Mouse (Mus musculus) cerebellum, postnatal 36 days (tissue): ENCODE results near the gene Daam1.

Experiments
- DNase-seq, 2 experiments: peaks; one replicate each; pipeline ENCODE4 v3.0.0; 2021 to 2022; ENCODE audit warnings: mixed read lengths in 2 of 2

Daam1 gene

DNA sequence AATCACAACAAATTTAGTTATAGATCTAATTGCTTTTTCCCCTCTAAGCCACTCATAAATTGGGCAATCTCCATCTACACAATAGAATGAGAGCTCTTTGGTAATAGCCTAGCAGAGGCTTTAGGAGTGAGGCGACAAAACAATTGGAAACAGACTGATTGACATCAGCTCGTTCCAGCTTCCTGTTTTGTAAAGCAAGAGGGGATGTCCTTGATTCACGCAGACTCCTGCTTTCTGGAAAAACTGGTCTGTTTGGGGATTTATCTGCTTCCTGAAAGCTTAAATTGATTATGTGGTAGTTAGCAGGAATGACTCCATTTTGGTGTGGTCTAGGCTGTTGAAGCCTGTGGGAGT, 33.6 kb downstream of the Daam1 start:
- no peak for DNase-seq

DNA sequence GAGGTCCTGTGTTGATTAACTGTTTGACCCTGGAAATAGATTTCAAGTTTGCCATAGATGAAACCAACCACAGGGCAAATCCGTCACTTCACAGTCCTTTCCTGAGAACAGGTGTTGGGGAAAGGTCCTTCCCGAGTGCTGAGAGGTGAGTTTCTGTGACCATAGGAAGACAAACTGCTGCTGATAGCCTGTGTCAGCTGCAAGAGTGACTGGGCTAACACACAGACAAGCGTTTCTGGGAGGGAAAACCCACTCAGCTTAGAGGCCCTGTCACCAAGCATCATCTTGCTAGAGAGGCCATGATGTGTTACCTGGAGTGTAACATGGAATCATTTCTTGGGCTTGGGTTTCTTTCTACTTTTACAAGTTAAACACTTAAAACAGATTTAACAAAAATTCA, 35.1 kb downstream of the Daam1 start:
- no peak for DNase-seq

GRCm38 (mm10) chr12:71867345-71868240, 36.7 kb downstream of the Daam1 start:
- no peak for DNase-seq

GRCm38 (mm10) chr12:71870644-71871043, 39.8 kb downstream of the Daam1 start:
- DNase-seq, result no peak

DNA sequence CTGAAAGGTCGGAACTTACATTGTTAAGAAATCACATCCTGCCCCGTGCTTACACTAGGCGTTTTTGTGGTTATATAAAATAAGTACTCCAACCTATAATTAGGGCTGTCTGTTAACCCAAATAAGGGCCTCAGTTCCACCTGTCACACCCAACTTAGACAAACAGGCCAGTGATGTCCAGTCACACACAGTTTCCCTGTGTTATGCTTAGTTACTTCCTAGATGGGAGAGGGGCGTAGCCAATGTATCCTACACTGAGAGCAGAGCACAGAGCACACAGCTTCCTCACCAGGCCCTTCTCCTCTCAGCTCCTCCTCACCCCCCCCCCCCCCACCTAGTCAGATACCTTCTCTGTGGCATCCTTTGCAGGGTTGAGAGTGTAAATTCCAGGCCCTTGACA, 41.5 kb downstream of the Daam1 start:
- DNase-seq, result no peak

DNA sequence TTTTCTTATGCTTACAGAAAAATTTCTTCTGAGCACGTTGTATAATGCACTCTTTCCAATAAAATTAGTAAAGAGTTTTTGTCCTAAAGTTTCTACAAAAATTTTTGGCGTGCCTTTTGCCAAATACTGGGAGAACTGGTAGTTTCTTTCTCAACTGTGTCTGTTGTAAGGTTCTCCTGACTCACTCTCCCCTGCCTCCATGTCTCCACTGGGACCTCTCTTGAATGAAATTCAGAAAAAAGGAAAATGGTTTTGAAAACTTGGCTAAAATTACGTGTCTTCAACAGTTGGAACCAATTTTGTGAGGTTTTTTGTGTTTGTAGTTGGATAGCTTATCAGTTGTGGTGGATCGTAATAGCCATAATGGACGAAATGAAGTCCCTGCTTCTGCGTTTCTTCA, 43.7 kb downstream of the Daam1 start:
- no peak for DNase-seq

DNA sequence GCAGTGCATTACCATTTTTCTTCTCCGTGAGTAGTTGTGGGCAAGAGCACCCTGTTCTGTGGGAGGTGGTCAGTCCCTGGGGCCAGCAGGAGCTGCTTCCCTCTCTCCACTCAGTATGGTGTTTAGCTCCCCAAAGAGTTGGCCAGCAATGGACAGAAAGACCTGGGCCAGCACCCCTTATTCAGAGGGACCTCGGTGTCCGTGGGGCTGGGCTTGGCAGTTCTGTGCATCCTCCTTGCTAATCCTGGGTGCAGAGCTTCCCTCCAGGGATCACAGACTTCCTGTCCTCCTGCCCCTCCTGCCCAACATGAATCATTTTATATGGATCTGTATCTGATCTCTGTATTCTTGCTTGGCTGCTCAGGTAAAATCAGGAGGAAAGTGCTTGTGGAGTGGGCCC, 44.1 kb downstream of the Daam1 start:
- DNase-seq, result no peak

GRCm38 (mm10) chr12:71875761-71876489, 45.0 kb downstream of the Daam1 start:
- no peak for DNase-seq

DNA sequence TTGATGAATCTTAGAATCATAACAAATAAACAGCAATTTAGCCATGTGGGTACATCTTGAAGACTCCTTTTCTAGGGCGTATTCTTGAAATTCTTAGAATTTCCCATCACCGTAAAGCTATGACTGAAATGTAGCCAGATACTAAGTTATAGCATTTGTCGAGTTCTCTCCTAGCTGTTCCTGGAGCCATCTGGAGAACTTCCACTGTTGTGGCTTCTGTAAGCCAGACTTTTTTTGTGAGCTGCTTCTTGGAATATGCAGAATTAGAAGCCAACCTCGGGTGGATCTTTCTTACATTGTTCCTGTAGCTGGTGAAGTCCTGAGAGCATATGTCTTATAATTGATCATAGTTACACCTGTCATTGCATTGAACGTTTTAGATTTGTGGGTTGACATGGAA, 50.1 kb downstream of the Daam1 start:
- no peak for DNase-seq

DNA sequence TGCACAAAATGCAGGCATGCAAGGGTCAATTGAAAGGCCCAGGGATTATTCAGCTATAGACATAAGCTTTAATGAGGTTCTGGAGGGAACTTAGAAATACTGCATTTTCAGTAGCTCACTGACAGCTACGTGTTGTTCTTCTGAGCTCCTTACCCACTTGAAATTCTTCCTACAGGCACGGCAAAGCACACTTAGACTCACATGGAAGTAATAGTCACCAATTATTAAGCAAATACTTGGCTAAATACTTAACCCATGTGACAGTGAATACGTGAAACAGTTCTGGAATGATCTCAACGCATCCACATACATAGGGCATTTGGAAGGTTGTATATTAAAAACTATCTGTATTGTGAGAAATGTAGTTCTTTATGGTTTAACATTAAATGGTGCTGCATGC, 50.6 kb downstream of the Daam1 start:
- DNase-seq, result no peak

GRCm38 (mm10) chr12:71883066-71883711, 52.3 kb downstream of the Daam1 start:
- DNase-seq, result no peak

DNA sequence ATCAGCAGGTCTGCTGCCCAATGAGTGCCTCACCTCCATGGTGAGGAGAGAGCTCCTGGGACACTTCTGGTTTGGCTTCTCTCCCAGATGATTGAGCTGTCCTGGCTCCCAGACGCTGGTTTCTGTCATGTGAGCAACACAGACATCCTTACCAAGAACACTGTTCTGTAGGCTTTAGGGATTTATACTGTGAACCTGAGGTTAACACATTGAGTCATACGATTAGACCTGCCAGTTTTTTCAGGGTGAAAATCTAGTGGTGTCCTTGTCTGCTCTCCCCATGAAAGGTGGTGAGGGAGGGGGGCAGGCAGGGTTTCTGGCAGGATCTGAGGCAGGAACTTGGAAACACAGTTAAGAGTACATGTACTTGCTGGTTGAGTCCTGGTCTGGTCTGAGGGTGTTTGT, 54.3 kb downstream of the Daam1 start:
- no peak for DNase-seq

DNA sequence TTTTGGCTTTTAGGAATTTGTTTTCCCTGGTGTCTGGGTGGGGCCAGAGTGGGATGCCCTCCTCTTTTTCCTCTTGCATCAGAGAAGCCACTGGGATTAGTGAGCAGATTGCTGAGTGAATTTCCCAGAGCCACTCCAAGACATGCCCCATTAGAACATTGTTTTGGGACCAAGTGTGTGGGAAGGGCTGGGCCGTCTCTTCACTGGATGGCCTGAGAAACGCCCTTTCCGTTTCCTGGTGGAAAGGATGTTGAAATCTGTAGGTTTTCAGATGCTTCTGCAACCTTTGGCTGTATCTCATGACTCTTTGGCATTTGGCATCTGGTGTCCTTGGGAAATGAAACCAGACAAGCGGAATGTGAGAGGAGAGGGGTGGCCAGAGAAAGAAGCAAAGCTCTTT, 54.8 kb downstream of the Daam1 start:
- DNase-seq, result no peak

GRCm38 (mm10) chr12:71886406-71886805, 55.5 kb downstream of the Daam1 start:
- no peak for DNase-seq

GRCm38 (mm10) chr12:71886941-71887340, 56.1 kb downstream of the Daam1 start:
- DNase-seq, result no peak

DNA sequence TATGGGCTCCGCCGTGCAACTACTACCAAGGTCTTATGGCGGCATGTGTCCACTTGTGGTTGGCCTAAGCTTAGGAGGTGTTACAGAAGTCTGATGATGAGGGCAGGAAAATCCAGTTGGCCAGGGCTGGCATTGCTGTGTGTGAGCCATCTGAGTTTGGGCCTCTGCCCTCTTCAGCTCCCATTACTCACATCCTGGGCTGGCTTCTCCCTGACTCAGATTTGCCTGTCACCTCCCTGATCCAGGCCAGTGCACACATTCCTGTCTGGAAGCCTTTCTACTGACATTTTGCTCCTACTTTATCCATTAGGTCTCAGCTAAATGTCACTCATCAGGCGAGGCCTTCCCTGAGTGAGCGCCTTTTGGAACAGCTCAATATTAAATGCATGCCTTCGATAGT, 57.5 kb downstream of the Daam1 start:
- no peak for DNase-seq

GRCm38 (mm10) chr12:71889266-71889665, 58.4 kb downstream of the Daam1 start:
- no peak for DNase-seq

- no peak for DNase-seq
Observed at GRCm38 (mm10) chr12:71890282-71890681, 59.4 kb downstream of the Daam1 start.

- no peak for DNase-seq
Observed at GRCm38 (mm10) chr12:71891729-71892355, 61.0 kb downstream of the Daam1 start.

- DNase-seq, result no peak
Observed at GRCm38 (mm10) chr12:71892996-71893605, 62.2 kb downstream of the Daam1 start.

DNA sequence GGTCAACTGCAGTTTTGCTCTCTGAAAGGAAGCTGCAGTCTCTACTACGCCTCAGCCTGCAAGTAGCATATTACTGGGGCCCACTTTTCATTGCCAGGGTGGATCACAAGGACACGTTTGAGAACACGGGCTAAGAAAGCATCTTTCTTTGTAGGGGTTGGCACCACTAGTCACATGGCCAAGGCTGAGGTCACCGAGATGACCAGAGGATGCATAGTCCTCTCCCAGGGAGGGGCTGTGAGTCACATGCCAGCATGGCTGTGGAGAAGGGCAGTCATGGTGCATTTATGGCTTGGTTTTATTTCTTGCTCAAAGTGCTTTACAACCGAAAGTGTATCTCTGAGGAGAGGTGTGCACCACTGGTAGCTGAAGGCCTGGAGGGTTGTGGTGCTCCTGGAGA, 67.4 kb downstream of the Daam1 start:
- DNase-seq, result no peak

- no peak for DNase-seq
Observed at GRCm38 (mm10) chr12:71898666-71899520, 68.0 kb downstream of the Daam1 start.
